Mouse (Mus musculus) cerebellum, adult 2 months (tissue): ENCODE results near the gene Gm20458.

ENCODE experiments used
- CTCF ChIP-seq: fragments of 200-500 bp; IDR thresholded peaks from 2 replicates; pipeline ENCODE4 v1.5.1; 2011; ENCODE audit warnings: low read depth, mild to moderate bottlenecking, control low read depth, low read length, moderate library complexity, borderline replicate concordance; ENCODE audit not compliant: insufficient read depth
- POLR2A ChIP-seq: fragments of 200-500 bp; IDR thresholded peaks from 2 replicates; pipeline ENCODE4 v1.6.1; 2011; ENCODE audit warnings: low read length, control low read depth, borderline replicate concordance; ENCODE audit not compliant: insufficient read depth

DNA sequence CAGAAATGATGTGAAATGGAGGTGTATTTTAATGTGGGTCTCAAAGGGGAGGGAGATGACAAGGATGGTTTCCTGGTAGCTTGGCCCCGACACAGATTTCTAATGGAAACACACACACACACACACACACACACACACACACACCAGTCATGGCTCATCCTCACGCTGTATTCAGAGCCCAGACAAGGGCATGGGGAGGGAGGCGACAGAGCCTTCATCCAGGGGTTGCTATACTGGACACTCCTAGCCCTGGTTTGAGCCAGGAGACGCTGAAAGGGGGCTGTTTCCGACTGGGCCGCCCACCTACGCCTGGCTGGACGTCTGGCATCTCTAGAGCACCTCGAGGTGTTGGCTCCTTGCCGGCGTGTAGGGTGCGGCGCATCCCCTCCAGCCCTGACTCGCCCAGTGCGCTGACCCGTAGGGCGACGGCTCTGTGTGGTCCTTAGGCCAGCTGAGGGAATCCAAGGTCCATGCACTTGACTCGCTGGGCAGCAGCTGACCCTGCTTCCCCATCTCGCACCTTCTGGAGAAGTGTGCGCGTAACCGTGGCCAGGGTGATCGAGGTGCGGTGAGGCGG, 25.0 kb downstream of the Gm20458 start, which contains the start of gene Dbndd2:
- no peak for TF ChIP-seq CTCF
- TF ChIP-seq POLR2A = no peak; the same call in 1 of the 2 replicates
